Mouse (Mus musculus) MEL-GATA-1-ER (cell line): ENCODE measurements at regions not wholly inside any gene's neighbourhood (a gene's known extent, or its start where the extent isn't known, plus 50 kb on each side); places are given as distances from the start of the nearest gene placed in this dataset.

Experiments
- DNase-seq: peaks from one replicate; pipeline ENCODE4 v3.0.0-alpha.2; 2012; ENCODE audit warnings: low read depth; ENCODE audit errors: extremely low read depth

- DNase-seq: no peak
Observed at GRCm38 (mm10) chr12:110332616-110333154, 53.8 kb downstream of the Dio3 start.

- no peak for DNase-seq
Observed at GRCm38 (mm10) chr12:110334609-110335008, 55.7 kb downstream of the Dio3 start.

- no peak for DNase-seq
Observed at GRCm38 (mm10) chr12:110344280-110344827, 65.5 kb downstream of the Dio3 start.

GRCm38 (mm10) chr12:110349621-110350020, 70.8 kb downstream of the Dio3 start:
- DNase-seq: no peak

GRCm38 (mm10) chr12:110355851-110356250, 77.0 kb downstream of the Dio3 start:
- no peak for DNase-seq

- no peak for DNase-seq
Observed at GRCm38 (mm10) chr12:110367102-110367501, 79.8 kb upstream of the Ppp2r5c start.

- DNase-seq: no peak
Observed at GRCm38 (mm10) chr12:110367822-110368221, 79.1 kb upstream of the Ppp2r5c start.

GRCm38 (mm10) chr12:110371886-110372690, 74.8 kb upstream of the Ppp2r5c start:
- DNase-seq: no peak

GRCm38 (mm10) chr12:110372986-110373385, 73.9 kb upstream of the Ppp2r5c start:
- no peak for DNase-seq

GRCm38 (mm10) chr12:110373408-110374065, 73.4 kb upstream of the Ppp2r5c start:
- peak; percentile 53 for DNase-seq

- DNase-seq: no peak
Observed at GRCm38 (mm10) chr12:110375139-110375538, 71.8 kb upstream of the Ppp2r5c start.

GRCm38 (mm10) chr12:110376062-110376837, 70.7 kb upstream of the Ppp2r5c start:
- no peak for DNase-seq

- no peak for DNase-seq
Observed at GRCm38 (mm10) chr12:110376838-110377150, 70.1 kb upstream of the Ppp2r5c start.

GRCm38 (mm10) chr12:110377306-110377705, 69.6 kb upstream of the Ppp2r5c start:
- DNase-seq: no peak

- DNase-seq: peak; percentile 33
Observed at GRCm38 (mm10) chr12:110377734-110378133, 69.2 kb upstream of the Ppp2r5c start.

GRCm38 (mm10) chr12:110378302-110378701, 68.6 kb upstream of the Ppp2r5c start:
- no peak for DNase-seq

- no peak for DNase-seq
Observed at GRCm38 (mm10) chr12:110379721-110380120, 67.2 kb upstream of the Ppp2r5c start.

GRCm38 (mm10) chr12:110380831-110381750, 65.8 kb upstream of the Ppp2r5c start:
- DNase-seq: no peak

- DNase-seq: no peak
Observed at GRCm38 (mm10) chr12:110385031-110385430, 61.9 kb upstream of the Ppp2r5c start.

- no peak for DNase-seq
Observed at GRCm38 (mm10) chr12:110385801-110386599, 60.9 kb upstream of the Ppp2r5c start.
